9 mouse cellular contexts compared by ENCODE assay signal in the genomic region with DNA sequence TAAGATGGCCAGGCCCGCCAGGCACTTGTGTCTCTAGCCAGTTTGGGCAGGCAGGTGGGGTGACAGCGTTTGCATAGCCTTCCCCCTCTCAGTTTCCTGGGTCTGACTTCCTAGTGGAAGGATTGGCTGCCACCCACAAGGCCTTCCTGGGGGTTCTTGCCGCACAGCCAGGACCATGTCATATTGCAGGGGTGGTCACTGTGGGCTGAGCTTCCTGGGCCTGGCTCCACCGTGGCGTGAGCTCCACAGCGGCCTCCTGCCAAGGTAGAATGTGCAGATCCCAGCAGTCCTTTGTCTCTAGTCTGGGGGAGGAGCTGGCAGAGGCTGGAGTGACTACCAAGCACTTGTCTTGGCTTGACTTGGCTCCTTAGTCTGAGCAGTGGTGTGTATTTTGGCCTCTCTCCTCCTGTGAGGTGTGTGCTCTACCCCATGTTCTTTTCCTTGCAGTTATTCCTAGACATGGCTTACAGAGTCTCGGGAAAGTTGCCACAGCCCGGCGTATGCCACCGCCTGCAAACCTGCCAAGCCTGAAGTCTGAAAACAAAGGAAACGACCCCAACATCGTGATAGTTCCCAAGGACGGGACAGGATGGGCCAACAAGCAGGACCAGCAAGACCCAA. TPM values are rescaled to one million over a fixed set of nuclear protein-coding genes. Genes with fewer than 3 reads are reported as not detected.
DNase-seq lines count a peak whose midpoint lies in the region; ATAC-seq lines count a peak whose summit lies in the region.
"Had no signal": no experiment of that assay in that cellular context is flagged by ENCODE, and none has a peak within 500 bp of the region (broad histone marks: within the 10 kb centered on the region; RNA-seq: fewer than 3 reads in every experiment).

No protein-coding gene starts in this region.

- H3K27ac ChIP-seq in kidney, embryonic 15.5 days: no peak overlapping the region
- H3K27ac ChIP-seq in heart, embryonic 13.5 days (replicated peaks): peak overlapping the region; percentile 55
- H3K27ac ChIP-seq in neural tube, embryonic 15.5 days (replicated peaks): peak overlapping the region; percentile 67

- peak; percentile 77 for DNase-seq in kidney, adult 11 months
- peak; percentile 69 for DNase-seq in cerebellum, adult 9-10 months
- peak; percentile 45 to 60 for DNase-seq in kidney, postnatal 4 days
- no peak for DNase-seq in layer of hippocampus, adult 11-12 months (ENCODE audit: low spot score)

- WGBS in kidney, embryonic 15.5 days: 73% methylated on average over 13 of the region's 13 CpGs
- WGBS in heart, embryonic 13.5 days: 68% methylated on average over 13 of the region's 13 CpGs
- WGBS in neural tube, embryonic 15.5 days: 57% methylated on average over 13 of the region's 13 CpGs

- ATAC-seq in kidney, embryonic 15.5 days (replicated peaks; ENCODE audit: low FRiP score): no peak
- no peak for ATAC-seq in heart, embryonic 13.5 days (ENCODE audit: extremely low read depth, insufficient number of reproducible peaks, low FRiP score, low TSS enrichment)
- peak; percentile 36; the same call in 1 of the 2 replicates for ATAC-seq in neural tube, embryonic 15.5 days (ENCODE audit: low FRiP score)
- ATAC-seq in CD4-positive, CD25-positive, alpha-beta regulatory T cell, adult 4 months: no peak
- ATAC-seq: Patski had no signal

- H3K9ac ChIP-seq in kidney, embryonic 15.5 days: no peak overlapping the region
- 0 out of 2 replicates have a peak overlapping the region, but pooled peaks have one; percentile 6 for H3K9ac ChIP-seq in heart, embryonic 13.5 days
- no peak overlapping the region for H3K9ac ChIP-seq in neural tube, embryonic 15.5 days (replicated peaks)

- no peaks in the 10 kb centered on the region for H3K9me3 ChIP-seq in kidney, embryonic 15.5 days (replicated peaks)
- no peaks in the 10 kb centered on the region for H3K9me3 ChIP-seq in heart, embryonic 13.5 days
- no peaks in the 10 kb centered on the region for H3K9me3 ChIP-seq in neural tube, embryonic 15.5 days (replicated peaks)

- H3K4me3 ChIP-seq in kidney, embryonic 15.5 days (replicated peaks): no peak overlapping the region
- H3K4me3 ChIP-seq in heart, embryonic 13.5 days: no peak overlapping the region
- H3K4me3 ChIP-seq in neural tube, embryonic 15.5 days (replicated peaks): no peak overlapping the region

- H3K4me1 ChIP-seq in kidney, embryonic 15.5 days: peaks cover 35% of the 10 kb centered on the region
- H3K4me1 ChIP-seq in heart, embryonic 13.5 days: peaks cover 69% of the 10 kb centered on the region
- H3K4me1 ChIP-seq in neural tube, embryonic 15.5 days: peaks cover 58% of the 10 kb centered on the region

- H3K4me2 ChIP-seq in kidney, embryonic 15.5 days: no peak overlapping the region
- H3K4me2 ChIP-seq in heart, embryonic 13.5 days: no peak overlapping the region
- H3K4me2 ChIP-seq in neural tube, embryonic 15.5 days: no peak overlapping the region

- H3K36me3 ChIP-seq in kidney, embryonic 15.5 days: peaks cover 51% of the 10 kb centered on the region
- peaks cover 51% of the 10 kb centered on the region for H3K36me3 ChIP-seq in heart, embryonic 13.5 days
- peaks cover 35% of the 10 kb centered on the region for H3K36me3 ChIP-seq in neural tube, embryonic 15.5 days

- H3K27me3 ChIP-seq in kidney, embryonic 15.5 days: no peaks in the 10 kb centered on the region
- no peaks in the 10 kb centered on the region for H3K27me3 ChIP-seq in heart, embryonic 13.5 days (replicated peaks)
- no peaks in the 10 kb centered on the region for H3K27me3 ChIP-seq in neural tube, embryonic 15.5 days (replicated peaks)
- H3K27me3 ChIP-seq: Patski had no signal

RNA-seq across cellular contexts. Expression of a gene that starts 31.9 kb away (rescaled TPM):
- polyA plus RNA-seq in kidney, embryonic 15.5 days (2015; fragmentation: Nextera tagmentation; extraction: Ambion mirVana): 49.2 and 49.7 TPM in 2 replicates
- polyA plus RNA-seq in heart, embryonic 13.5 days (2015; fragmentation: Nextera tagmentation; extraction: Ambion mirVana): 24.5 and 25.1 TPM in 2 replicates
- polyA plus RNA-seq in neural tube, embryonic 15.5 days (2015; fragmentation: Nextera tagmentation; extraction: Ambion mirVana): 56.6 and 59.9 TPM in 2 replicates
- polyA plus RNA-seq in CD4-positive, CD25-positive, alpha-beta regulatory T cell, adult 4 months (2017; shearing (Covaris generic)): 10 to 100 TPM; 31.7 to 32.9 TPM

RNA-seq across cellular contexts. Expression of a gene that starts 53.6 kb away (rescaled TPM):
- 28.7 and 31.6 TPM in 2 replicates for polyA plus RNA-seq in kidney, embryonic 15.5 days (2015; fragmentation: Nextera tagmentation; extraction: Ambion mirVana)
- polyA plus RNA-seq in heart, embryonic 13.5 days (2015; fragmentation: Nextera tagmentation; extraction: Ambion mirVana): 16.0 and 18.8 TPM in 2 replicates
- 30.7 and 30.9 TPM in 2 replicates for polyA plus RNA-seq in neural tube, embryonic 15.5 days (2015; fragmentation: Nextera tagmentation; extraction: Ambion mirVana)
- 1 to 10 TPM; 6.5 to 7.9 TPM for polyA plus RNA-seq in CD4-positive, CD25-positive, alpha-beta regulatory T cell, adult 4 months (2017; shearing (Covaris generic))
